Mouse (Mus musculus): ENCODE measurements around the gene Olfr469. TPM values are rescaled to one million over a fixed set of nuclear protein-coding genes. Genes with fewer than 3 reads are reported as not detected.

Olfr469 gene
- polyA plus RNA-seq, 1 experiment, result not detected

GRCm38 (mm10) chr7:107778216-107778615, 47.1 kb downstream of the Olfr469 start:
- TF ChIP-seq POLR2A (IDR thresholded peaks at IDR 0.05; ENCODE audit: extremely low read depth, insufficient read depth, low read length), result no peak
- TF ChIP-seq CTCF (IDR thresholded peaks at IDR 0.05; ENCODE audit: extremely low read depth, insufficient read depth, low read length), result no peak
- Histone ChIP-seq H3K4me1 (ENCODE audit: control insufficient read depth, insufficient read depth, low read length) (no peaks in the 10 kb centered on the region), H3K4me3 (ENCODE audit: insufficient read depth, low read length) (no peak overlapping the region), H3K27ac (ENCODE audit: insufficient read depth, low read length) (no peak overlapping the region)

GRCm38 (mm10) chr7:107770812-107771211, 54.5 kb downstream of the Olfr469 start:
- no peak overlapping the region for H3K27ac ChIP-seq (ENCODE audit: insufficient read depth, low read length)
- TF ChIP-seq POLR2A (IDR thresholded peaks at IDR 0.05; ENCODE audit: extremely low read depth, insufficient read depth, low read length) (no peak), CTCF (IDR thresholded peaks at IDR 0.05; ENCODE audit: extremely low read depth, insufficient read depth, low read length) (no peak)
- no peak overlapping the region for H3K4me3 ChIP-seq (ENCODE audit: insufficient read depth, low read length)
- H3K4me1 ChIP-seq (ENCODE audit: control insufficient read depth, insufficient read depth, low read length), result no peaks in the 10 kb centered on the region

Other genes with a start within 250 kb of the Olfr469 start
- 7.5 and 8.4 TPM in 2 replicates for gene Ppfibp2, start 230.3 kb downstream of the Olfr469 start, polyA plus RNA-seq (2012; rRNA removed)
- gene 5330417H12Rik, start 200.4 kb downstream of the Olfr469 start, polyA plus RNA-seq (2012; rRNA removed), result not detected in 2 replicates
- 0.19 and 0.23 TPM in 2 replicates for gene Cyb5r2, start 67.5 kb downstream of the Olfr469 start, polyA plus RNA-seq (2012; rRNA removed)
- not detected in 2 replicates for gene Ovch2, start 24.3 kb downstream of the Olfr469 start, polyA plus RNA-seq (2012; rRNA removed)
- gene Olfr467, start 13.3 kb downstream of the Olfr469 start, polyA plus RNA-seq (2012; rRNA removed), result not detected in 2 replicates
- not detected in 2 replicates for gene Olfr470, start 21.9 kb upstream of the Olfr469 start, polyA plus RNA-seq (2012; rRNA removed)
- not detected in 2 replicates for gene Olfr472, start 72.4 kb upstream of the Olfr469 start, polyA plus RNA-seq (2012; rRNA removed)
- not detected in 2 replicates for gene Olfr473, start 104.9 kb upstream of the Olfr469 start, polyA plus RNA-seq (2012; rRNA removed)
- not detected in 2 replicates for gene Olfr474, start 129.1 kb upstream of the Olfr469 start, polyA plus RNA-seq (2012; rRNA removed)
- not detected in 2 replicates for gene Olfr476, start 139.3 kb upstream of the Olfr469 start, polyA plus RNA-seq (2012; rRNA removed)
- gene Olfr477, start 161.2 kb upstream of the Olfr469 start, polyA plus RNA-seq (2012; rRNA removed), result not detected in 2 replicates
- not detected in 2 replicates for gene Olfr478, start 208.4 kb upstream of the Olfr469 start, polyA plus RNA-seq (2012; rRNA removed)
- not detected in 2 replicates for gene Olfr479, start 225.2 kb upstream of the Olfr469 start, polyA plus RNA-seq (2012; rRNA removed)
- gene Olfr480, start 241.8 kb upstream of the Olfr469 start, polyA plus RNA-seq (2012; rRNA removed), result not detected in 2 replicates

All from cortical plate, adult 2 months (tissue).